Mouse (Mus musculus) right cerebral cortex, adult 18-20 months (tissue): ENCODE data around the gene Uts2b.
A peak's percentile ranks its signal among the peaks of the same experiment; 100 is the strongest.

Source experiments
- DNase-seq: peaks from one replicate; pipeline ENCODE4 v3.0.0; 2022; ENCODE audit warnings: mixed read lengths

Gene Uts2b

DNA sequence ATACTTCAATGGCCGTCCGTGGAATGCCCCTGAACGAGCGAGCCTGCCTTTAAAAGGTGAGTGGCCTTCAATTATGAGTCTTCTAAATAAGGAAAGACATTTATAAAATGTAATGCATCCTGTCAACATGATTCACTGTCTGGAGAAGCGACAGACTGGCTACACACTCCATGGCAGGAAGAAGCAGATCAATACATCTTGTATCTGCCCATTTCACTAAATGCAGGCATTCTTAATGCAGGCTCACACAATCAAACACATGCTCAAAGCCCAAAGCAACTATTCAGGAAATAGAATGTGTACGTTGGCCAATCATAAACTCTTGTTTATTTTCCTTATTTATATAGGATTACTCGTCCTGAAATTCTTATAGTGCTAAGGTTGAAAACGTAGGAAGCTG, at the start of gene Uts2b:
Gene Uts2b (minus strand): TSS at position 49 of the 400 bp plus-strand sequence.
- no peak for DNase-seq

DNA sequence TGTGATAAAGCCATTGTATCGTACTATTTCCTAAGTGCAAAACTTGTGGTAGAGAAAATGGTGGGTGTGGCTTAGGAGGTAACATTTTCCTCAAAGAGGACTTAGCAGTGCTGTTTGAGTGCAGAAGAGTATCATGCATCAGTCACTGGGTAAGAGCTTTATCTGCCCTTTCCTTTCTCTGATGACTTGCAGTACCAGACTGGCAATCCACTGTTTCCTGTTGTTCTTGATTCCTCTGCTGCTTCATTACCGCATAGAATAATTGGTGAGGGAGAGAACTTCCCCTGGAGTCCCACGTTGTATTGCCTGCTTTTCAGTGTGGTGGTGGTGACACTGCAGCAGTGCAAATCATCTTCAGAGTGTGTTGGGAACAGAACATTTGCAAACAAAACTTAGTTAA, 47.6 kb upstream of the Uts2b start:
- DNase-seq = no peak

DNA sequence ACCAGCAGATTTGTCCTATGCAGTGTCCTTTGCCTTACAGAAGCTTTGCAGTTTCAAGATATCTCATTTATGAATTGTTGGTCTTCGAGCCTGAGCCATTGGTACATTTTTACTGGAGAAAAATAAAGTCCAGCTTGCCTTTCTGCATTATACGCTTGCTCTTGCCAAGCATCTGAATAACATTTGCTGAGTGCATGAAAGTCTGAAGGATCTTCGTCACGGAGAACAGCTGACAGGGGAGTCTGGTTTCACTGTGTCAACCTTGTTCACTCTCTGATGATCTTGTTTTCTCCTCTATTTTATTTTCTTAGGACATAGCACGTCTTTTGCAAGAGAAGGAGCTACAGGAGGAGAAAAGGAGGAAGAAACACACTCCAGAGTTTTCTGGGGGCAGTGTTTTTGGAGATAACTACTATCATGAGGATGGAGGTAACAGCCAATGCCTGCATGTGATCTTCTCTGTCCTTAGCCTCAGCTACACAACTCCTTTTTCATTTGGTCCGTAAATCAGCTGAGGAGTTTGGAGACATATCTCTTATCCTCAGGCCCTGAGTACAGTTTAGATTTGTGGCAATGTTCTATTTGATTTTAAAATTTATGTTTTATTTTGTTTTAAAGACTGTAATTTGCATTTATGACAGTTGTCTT, 47.0 kb upstream of the Uts2b start:
- no peak for DNase-seq

DNA sequence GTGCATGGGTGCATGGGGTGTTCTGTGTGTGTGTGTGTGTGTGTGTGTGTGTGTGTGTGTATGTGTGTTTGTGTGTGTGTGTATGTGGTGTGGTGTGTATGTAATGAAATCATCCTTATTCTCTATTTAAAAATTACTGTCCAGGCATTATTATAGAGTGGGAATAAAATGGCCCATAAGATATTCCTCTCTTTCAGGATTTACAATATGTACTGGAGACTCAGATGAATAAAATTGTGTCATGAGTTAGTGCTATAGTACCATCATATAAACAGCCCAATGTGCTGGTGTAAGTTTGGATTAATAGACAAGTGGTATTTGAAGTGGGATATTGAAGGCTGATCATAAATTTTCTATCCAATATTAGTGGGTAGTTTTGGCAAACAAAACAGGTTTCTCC, 34.1 kb upstream of the Uts2b start:
- no peak for DNase-seq

DNA sequence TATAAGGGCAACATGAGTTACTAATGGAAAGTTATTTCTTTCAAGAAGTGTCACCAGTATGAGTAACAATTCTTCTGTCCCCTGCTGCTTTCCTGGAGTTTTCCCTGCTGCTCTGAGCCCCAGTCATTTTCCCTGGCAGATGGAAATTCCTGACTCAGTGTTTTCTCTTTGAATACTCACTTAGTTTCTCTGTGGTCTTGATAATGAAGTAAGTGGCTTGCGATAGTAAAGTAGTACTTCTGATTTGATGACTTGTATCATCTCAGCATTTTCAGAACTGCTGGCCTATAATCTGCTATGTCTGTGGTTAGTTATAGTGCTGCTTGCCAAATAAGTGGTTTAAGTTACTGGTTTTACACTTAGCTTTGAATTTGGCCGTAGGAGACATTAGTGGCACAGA, 31.5 kb upstream of the Uts2b start:
- no peak for DNase-seq

DNA sequence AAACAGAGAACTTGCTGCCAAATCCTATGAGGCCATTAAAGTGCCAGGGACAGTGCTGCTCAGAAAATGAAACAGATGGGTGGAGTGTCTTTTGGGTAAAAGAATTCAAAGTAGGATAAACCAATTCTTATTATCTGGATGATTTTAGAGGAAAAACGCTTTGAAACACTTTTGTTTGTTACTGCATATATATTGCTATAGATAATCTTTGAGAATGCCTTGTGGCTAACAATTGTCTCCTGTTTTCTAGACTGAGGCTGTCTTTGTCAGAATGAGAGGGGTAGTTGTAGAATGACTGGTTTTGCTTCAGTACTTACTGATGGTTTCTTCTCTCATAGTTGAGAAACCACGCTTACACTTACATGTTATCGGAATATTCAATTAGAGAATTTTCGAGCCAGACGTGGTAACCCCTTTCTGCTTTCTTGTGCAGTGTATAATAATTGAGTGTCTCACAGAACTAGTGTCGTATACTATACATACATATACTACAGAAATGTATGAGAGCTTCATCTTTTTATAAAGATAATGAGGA, 29.7 kb upstream of the Uts2b start:
- DNase-seq = no peak

DNA sequence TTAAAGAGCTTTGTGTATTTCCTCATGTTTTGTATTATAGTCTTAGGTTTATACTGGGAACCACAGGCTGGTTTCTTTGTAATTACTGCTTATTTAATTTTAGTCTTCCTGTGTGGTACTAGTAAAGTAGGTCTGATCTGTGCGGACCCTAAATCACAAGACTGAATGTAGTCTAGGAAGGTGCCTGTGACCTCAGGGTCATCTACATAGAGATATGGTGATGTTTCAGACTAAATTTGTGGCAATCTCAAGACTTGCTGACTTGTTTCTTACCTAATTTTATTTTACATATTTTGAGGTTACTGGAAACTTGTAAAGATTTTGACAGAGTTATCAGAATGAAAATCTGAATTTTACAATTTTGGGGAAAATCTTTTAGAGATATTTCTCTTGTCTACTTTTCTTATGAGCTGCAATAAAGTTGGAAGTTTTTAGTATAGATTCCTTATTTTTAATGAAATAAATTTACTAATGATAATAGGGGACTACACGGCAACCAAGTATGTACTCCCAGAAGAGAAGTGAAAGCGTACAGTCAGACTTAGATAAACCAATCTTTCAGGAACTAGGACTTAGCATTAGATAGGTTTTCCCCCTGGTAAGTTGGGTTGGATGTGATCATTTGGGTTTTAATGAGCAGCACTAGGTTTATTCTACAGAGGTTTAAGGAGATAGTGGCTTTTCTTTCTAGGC, 29.1 kb upstream of the Uts2b start:
- no peak for DNase-seq

DNA sequence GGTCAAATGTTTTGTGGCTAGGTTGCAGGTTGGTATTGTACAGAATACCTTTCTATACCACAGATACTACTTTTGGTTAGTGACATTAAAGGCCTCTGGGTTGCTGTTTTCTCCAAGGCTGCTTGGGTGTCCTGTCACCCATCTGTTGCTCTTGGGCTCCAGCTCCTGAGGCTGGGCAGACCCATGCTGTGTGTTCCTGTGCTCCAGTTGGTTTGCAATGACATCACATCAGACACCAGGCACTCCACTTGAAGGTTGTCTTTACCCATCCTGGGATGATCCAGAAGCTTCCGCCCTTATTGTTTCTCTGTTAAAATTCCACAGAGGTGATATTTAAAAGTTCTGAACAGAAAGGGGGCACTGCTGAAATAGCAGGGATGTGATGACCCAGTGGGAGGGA, 26.9 kb upstream of the Uts2b start:
- no peak for DNase-seq

DNA sequence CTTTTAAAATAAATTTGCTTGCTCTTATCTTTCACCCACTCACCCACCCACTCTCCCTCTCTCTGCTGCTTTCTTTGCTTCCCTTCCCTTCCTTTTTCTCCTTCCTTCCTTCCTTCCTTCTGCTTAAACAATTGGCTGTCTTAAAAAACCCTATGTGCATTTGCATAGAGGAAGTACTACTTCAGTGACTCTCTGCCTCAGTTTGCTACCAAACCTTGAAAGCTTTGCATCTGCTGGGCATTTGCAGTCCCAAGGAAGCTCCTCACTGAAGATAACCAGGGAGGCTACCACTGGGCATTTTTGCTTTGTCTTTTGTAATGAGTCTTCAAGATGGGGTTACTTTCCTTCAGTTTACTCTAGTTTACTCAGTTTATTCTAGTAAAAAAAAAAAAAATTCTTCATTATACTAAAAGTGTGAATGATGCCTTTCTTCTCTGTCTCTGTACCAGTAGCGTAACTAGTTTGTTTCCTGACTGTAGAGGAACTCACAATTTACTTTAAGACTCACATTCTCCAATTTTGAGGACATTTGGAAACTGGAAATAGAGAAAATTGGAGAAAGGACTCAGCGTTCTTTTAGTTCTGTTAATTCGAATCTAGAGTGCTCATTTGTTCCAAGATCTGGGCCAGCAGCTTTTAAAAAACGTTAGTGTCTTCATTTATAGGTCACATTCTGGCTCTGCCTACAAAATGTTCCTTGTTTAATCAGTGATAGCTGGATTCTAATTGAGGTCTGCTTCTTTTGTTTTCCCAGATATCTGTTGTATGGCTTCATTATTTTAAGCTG, 25.4 kb upstream of the Uts2b start:
- DNase-seq = no peak

DNA sequence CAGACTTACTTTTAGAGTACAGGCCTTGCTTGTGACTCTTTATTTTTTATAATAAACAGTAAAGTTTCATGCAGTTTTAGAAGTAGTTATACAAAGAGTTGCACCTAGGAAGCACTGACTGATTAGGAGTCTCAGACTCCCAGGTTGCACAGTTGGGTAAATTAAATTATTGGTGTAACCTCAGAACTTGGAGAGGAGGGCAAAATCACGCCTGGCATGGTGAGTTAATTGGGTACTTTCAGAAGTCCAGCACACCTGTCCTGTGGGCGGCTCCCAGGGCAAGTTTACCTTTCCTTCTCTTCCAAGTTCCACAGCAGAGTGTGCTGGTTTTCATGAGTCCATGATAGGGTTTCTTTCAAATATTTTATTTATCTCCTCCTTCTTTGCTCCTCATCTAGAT, 21.8 kb upstream of the Uts2b start:
- DNase-seq = no peak

DNA sequence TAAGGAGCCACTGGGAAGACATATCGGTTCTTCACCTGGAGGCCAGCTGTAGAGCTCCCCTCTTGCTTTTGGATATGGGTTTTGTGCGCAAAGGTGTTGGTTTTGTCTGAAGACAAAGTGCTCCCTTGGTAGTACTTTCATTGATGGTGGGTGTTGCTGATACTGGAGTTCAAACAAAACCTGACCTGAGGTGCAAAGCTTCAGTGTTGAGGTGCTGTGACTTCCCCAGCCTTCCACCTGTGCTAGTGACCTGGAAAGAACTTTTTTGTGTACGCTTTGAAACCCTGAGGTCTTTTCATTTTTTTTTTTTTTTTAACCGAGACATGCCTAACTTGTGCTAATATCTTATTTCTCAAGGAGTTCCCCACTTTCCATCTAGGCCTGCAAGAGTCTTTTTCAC, 20.3 kb upstream of the Uts2b start:
- no peak for DNase-seq

DNA sequence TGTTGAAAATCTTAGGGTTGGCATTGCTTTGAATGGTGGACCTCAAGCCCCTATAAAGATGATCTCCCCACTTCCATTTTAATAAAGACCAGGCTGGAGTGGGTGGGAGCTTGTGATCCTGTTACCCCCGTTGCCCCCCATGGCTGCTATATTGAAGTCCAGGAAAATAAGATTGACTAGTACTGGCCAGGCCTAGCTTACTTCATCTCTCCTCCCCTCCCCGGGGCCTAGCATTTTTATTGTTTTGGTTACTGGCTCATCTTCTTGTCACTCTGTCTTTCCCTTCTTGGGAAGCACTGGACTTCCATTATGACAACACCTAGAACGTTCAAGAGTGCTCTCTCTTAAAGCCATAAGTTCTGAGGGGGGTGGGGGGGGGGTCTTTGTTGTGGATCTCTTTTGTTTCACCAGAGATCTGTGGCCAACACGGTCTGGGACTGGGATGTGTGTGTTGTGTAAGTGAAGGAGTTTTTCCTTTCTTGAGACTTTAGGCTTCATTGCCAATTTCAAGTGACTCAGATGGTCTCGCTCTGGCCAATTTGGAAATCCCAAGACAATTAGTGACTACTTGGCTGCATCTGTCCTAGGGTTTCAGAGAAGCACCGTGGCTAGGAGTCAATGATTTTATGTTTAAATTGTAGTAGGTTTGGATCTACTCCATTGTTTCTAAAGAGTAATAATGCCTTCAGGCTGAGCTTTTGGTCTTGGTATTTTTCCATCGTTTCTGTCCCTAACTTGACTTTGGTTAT, 19.7 kb upstream of the Uts2b start:
- no peak for DNase-seq

DNA sequence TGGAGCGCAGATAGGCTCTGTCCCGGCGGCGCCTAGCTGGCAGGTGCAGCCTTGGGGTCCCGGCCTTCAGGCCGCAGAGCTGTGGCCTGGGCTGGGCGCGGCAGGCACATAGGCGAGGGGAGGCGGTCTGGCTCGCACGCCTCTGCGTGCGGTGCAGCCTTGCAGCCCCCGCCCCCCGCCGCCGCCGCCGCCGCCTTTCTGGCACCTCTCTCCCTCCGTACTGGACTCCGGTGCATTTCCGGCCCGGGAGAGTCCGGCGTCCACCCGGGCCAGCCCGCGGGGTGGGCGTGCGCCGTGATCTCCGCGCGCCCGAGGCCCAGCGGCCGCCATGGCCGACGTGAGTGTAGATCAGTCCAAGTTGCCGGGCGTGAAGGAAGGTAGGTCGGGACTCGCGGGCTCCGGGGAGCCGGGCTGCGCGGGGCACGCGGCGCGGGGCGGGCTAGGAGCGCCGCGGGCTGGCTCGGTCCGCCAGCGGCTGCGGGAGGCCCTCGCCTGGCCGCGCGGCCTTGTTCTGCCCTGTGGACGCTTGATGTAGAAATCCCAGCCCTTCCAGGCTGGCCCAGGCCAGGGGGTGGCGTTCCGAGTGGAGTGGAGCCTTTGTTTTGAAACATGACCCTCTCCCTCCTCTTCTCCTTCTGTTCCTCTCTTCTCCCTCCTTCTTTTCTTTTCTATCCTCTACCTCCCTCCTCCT, 18.9 kb upstream of the Uts2b start, which contains the start of gene Ccdc50:
Gene Ccdc50 (plus strand): TSS at position 109 of the 691 bp plus-strand sequence.
- peak; percentile 79 for DNase-seq

DNA sequence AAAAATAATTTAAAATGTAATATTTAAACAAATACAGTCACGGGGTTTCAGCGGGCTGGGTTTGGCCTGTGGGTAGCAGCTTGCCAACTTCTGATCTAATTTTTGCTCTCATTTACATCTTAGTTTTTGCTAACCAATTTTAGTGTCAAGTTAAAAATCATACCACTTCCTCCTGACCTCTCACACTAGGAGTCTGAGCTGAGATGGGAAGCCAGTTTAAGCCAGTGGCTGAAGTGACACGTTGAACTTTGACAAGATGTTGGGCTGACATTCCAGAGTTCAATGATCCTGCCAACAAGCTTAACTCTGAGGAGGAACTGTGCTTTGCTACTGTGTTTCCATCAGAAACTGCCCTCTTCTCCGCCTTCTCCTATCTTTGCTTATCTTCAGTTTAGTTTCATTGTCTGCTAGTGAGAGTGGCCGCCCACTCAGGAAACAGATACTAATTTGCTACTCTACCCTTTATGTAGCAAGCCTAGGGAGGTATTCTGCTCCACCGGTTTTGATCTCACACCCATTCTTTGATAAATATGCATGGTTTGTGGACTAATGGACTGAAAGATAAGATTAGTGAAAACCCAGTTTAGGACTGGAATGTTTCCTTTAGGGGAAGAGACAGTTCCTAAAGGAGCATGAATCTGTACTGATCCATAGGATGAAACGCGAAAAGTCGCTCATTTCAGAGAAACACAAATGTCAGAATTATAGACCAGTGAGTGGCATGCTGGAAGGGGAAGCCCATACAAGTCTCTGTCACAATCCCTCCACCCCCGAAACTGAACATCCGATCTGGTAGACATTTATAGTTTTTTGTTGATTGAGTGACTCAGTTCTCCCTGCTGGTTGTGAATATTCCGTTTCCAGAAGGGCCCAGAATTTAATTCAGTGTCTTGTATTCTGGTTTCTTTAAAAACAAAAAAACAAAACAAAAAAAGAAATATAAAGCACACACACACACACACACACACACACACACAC, 17.9 kb upstream of the Uts2b start:
- DNase-seq = no peak

DNA sequence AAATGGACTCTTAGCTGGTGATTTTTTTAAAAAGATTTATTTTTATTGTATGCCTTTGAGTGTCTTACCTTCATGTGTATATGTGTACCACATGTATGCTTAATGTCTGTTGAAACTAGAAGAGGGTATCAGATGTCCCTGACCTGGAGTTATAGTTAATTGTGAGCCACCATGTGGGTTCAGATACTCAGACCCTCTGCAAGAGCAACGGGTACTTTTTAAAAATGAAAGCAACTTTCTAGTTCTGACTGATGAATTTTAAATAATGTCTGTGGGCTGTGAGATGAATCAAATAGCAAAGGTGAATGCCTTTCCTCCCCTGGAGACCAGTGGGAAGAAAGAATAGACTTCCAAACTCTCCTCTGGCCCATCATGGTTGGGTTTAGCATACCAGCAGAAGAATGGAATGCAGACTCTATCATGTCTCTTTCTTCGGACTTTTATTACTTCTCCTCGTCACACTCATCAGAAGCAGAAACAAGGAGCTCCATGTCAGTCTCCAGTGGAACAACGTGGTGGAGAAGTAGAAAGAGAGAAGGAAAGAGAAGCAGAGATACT, 16.9 kb upstream of the Uts2b start:
- DNase-seq = no peak

DNA sequence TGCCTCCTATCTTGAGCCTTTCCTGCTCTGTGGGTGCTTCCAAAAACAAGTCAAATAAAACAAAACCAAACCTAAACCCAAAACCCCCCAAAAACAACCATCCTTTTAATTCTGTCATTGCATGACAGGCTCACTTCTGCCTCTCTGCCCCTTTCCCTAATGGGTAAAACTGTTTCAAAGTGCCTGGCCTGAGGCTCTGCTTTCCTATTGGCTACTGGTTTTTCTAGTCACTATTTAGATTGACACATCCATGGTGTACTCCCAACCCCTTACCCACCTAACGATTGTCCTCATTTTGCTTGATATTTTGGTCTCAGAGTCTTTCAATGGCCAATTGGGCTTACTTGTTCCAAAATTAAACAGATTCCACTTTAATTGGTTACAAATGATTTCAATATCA, 15.6 kb upstream of the Uts2b start:
- no peak for DNase-seq

DNA sequence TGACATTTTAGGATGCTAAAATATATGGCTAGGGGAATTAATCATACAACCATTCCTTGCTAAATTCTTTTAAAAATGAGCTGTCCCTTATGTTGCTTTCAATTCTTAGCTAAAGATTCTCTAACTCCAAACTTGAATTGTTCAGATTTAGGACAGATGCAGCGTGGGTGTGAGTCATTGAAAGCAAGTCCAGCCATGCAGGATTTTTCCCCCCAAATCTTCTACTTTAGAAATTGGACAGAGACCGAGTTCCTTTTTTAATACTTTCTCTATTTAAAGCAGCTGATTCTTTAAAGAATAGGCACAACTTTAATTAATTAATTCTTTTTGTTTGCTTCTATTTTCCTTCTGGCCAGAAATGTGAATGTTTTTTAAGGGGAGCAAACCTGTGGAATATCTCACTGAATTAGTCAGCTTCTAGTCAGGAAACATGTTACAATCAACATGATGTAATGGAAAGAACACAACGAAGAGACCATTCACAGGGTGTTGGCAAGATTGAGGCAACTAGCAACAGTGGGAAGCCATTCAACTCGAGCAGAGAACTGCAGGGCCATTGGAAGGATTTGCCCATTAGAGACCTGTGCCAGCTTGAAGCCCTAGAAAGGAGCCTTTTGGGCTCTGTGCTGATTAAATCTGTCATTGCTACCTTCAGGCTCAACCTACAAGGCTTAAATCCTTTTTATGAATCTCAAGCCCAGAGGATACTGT, 15.0 kb upstream of the Uts2b start:
- peak; percentile 39 for DNase-seq

DNA sequence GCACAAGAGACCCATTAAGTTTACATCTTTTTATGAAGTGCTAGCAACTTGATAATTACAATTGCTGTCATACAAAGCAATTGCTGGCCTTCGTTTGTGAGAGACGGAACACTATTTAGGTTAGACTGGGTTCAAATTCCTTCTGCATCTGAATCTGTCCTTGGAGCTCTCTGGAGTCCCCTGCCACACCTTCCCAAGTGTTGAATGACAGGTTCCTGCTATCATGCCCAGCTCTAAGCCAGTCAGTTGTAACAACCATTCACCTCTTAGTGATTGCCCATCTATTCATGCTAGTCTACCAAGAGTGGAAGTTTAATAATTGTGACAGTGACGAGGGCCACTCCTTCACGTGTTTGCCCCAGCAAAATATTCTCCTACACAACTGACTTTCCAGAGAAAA, 12.2 kb upstream of the Uts2b start:
- DNase-seq = no peak

DNA sequence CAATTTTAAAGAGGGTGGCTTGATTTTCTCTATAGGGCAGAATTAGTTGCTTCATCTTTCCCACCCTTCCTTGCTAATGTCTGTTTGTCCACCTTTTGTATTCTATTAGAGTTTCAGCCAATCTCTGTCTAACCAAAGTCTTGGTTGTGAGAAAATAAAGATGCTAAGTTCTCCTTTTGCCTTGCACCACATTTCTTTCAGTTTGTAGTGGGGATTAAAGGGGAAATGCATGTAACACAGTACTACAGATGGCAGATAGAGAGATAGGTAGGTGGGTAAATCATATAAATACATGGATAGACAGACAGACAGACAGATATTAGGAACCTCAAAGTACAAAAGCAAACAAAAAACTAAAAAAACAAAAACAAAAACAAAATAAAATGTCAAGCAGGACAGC, 6.5 kb upstream of the Uts2b start:
- DNase-seq = no peak

DNA sequence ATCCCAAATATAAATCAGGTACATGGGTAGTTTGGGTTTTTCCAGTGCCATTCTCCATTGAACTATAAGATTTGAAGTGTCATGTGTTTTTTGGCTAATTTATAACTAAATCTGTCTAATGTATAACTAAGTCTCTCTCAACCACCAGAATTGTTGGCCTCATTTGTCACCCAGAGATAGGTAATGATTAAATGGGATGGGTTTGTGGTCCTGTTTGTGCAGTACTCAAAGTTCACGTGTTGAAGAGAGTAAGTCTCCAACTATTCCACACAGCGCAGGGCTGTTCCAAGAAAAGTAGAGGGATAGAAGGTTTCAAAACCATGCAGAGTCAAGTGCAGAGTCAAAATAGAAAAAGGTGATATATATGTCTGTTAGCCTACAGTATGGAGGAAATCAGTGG, 5.3 kb upstream of the Uts2b start:
- no peak for DNase-seq
